14 mouse cellular contexts compared by ENCODE assay signal in genomic region chr3:140494134-140494533, GRCm38 (mm10).
"Had no signal": no experiment of that assay in that cellular context is flagged by ENCODE, and none has a peak within 500 bp of the region (broad histone marks: within the 10 kb centered on the region; RNA-seq: fewer than 3 reads in every experiment).

No protein-coding gene starts in this region.

- H3K4me2 ChIP-seq: limb, embryonic 15.5 days; liver, embryonic 12.5 days; lung, embryonic 15.5 days; neural tube, embryonic 15.5 days had no signal

- H3K9me3 ChIP-seq: limb, embryonic 15.5 days; liver, embryonic 12.5 days; lung, embryonic 15.5 days; neural tube, embryonic 15.5 days had no signal

- H3K4me3 ChIP-seq: limb, embryonic 15.5 days; liver, embryonic 12.5 days; lung, embryonic 15.5 days; myocyte; neural tube, embryonic 15.5 days had no signal

- H3K36me3 ChIP-seq: limb, embryonic 15.5 days; liver, embryonic 12.5 days; lung, embryonic 15.5 days; neural tube, embryonic 15.5 days had no signal

- H3K9ac ChIP-seq: limb, embryonic 15.5 days; liver, embryonic 12.5 days; lung, embryonic 15.5 days; neural tube, embryonic 15.5 days had no signal

- H3K27ac ChIP-seq: limb, embryonic 15.5 days; liver, embryonic 12.5 days; lung, embryonic 15.5 days; neural tube, embryonic 15.5 days; stomach, postnatal 0 days had no signal

- H3K27me3 ChIP-seq: limb, embryonic 15.5 days; liver, embryonic 12.5 days; lung, embryonic 15.5 days; neural tube, embryonic 15.5 days had no signal

- DNase-seq: kidney, adult 2 months; kidney, postnatal 4 days; left cerebral cortex, postnatal 4 days; lung, postnatal 14 days; midbrain, embryonic 14.5 days; right cerebral cortex, adult 18-20 months; right cerebral cortex, postnatal 25 days; thymus, postnatal 4 days had no signal

- H3K4me1 ChIP-seq: limb, embryonic 15.5 days; liver, embryonic 12.5 days; lung, embryonic 15.5 days; neural tube, embryonic 15.5 days had no signal

- ATAC-seq: liver, embryonic 12.5 days had no signal
